Mouse (Mus musculus) stomach, postnatal 0 days (tissue): ENCODE data around the gene Map3k19. TPM values are rescaled to one million over a fixed set of nuclear protein-coding genes. Genes with fewer than 3 reads are reported as not detected.

Experiments
- ATAC-seq: fragments of 200-750 bp; cut with Nextera tagmentation; 2 replicates; pipeline ENCODE4 v1.8.0; 2017; ENCODE audit not compliant: low FRiP score, low TSS enrichment
- DNase-seq: peaks from one replicate; pipeline ENCODE4 v3.0.0-alpha.2; 2016; ENCODE audit warnings: low spot score
- H3K27ac ChIP-seq: fragments of 300-500 bp; sonication (generic); replicated peaks from 2 replicates; pipeline ENCODE4 v1.5.1; 2014; ENCODE audit warnings: mild to moderate bottlenecking, control low read depth
- H3K27me3 ChIP-seq: fragments of 300-500 bp; sonication (generic); 2 replicates; pipeline ENCODE4 v1.6.1; 2014; ENCODE audit warnings: low read length; ENCODE audit not compliant: control insufficient read depth, insufficient read depth
- H3K36me3 ChIP-seq: fragments of 300-500 bp; sonication (generic); 2 replicates; pipeline ENCODE4 v1.6.1; 2014; ENCODE audit warnings: low read length, mixed read lengths; ENCODE audit not compliant: control insufficient read depth, insufficient read depth
- H3K4me1 ChIP-seq: fragments of 300-500 bp; sonication (generic); replicated peaks from 2 replicates; pipeline ENCODE4 v1.6.1; 2014; ENCODE audit warnings: antibody characterized with exemption; ENCODE audit not compliant: control insufficient read depth, insufficient read depth
- H3K4me2 ChIP-seq: fragments of 300-500 bp; sonication (generic); replicated peaks from 2 replicates; pipeline ENCODE4 v1.6.1; 2014; ENCODE audit warnings: low read depth, mild to moderate bottlenecking, control low read depth, moderate library complexity
- H3K4me3 ChIP-seq: fragments of 300-500 bp; sonication (generic); 2 replicates; pipeline ENCODE4 v1.5.1; 2014; ENCODE audit warnings: low read depth, low read length, control low read depth
- H3K9ac ChIP-seq: fragments of 300-500 bp; sonication (generic); 2 replicates; pipeline ENCODE4 v1.6.1; 2014; ENCODE audit warnings: mild to moderate bottlenecking, low read length, control low read depth, mixed read lengths
- H3K9me3 ChIP-seq: fragments of 300-500 bp; sonication (generic); 2 replicates; pipeline ENCODE4 v1.6.1; 2016; ENCODE audit warnings: low read length; ENCODE audit not compliant: control insufficient read depth
- CTCF ChIP-seq: IDR thresholded peaks from 2 replicates; pipeline ENCODE4 v1.5.1; 2016; ENCODE audit warnings: antibody characterized with exemption, low read depth, mild to moderate bottlenecking, moderate library complexity
- EP300 ChIP-seq: optimal IDR thresholded peaks from 2 replicates; pipeline ENCODE3; 2016; ENCODE audit warnings: antibody characterized with exemption
- WGBS: fragments of 180-500 bp; shearing (Covaris S2); extraction: QIAGEN DNeasy Blood & Tissue Kit; methylation state at CpG from one replicate; pipeline ENCODE4 v1.1.7; 2014; 5-methylcytosine and 5-hydroxymethylcytosine counted together
- polyA plus RNA-seq: library from polyadenylated mRNA; unstranded; fragments of >200 nt; fragmentation: Nextera tagmentation; extraction: Ambion mirVana; gene quantifications from 2 replicates; pipeline ENCODE4 v1.2.1, GENCODE M21; 2015

Map3k19 gene
- polyA plus RNA-seq, 1 experiment from 2014 or later: not detected

- WGBS: 74% methylated on average over 4 of the region's 4 CpGs
- Histone ChIP-seq H3K9me3 (no peaks in the 10 kb centered on the region), H3K27me3 (no peaks in the 10 kb centered on the region), H3K4me3 (no peak overlapping the region), H3K36me3 (no peaks in the 10 kb centered on the region), H3K27ac (no peak overlapping the region), H3K9ac (no peak overlapping the region), H3K4me2 (no peak overlapping the region), H3K4me1 (no peaks in the 10 kb centered on the region)
- no peak for ATAC-seq
- TF ChIP-seq EP300 (no peak), CTCF (no peak)
- DNase-seq: no peak
These were observed 18.2 kb downstream of the Map3k19 start for GRCm38 (mm10) chr1:127836619-127837018.

GRCm38 (mm10) chr1:127834202-127834601, 20.6 kb downstream of the Map3k19 start:
- H3K27ac ChIP-seq: no peak overlapping the region
- H3K27me3 ChIP-seq: no peaks in the 10 kb centered on the region
- H3K4me2 ChIP-seq: no peak overlapping the region
- TF ChIP-seq CTCF: no peak
- TF ChIP-seq EP300: no peak
- ATAC-seq (no peak), DNase-seq (no peak)
- H3K9me3 ChIP-seq: no peaks in the 10 kb centered on the region
- no peaks in the 10 kb centered on the region for H3K36me3 ChIP-seq
- H3K4me1 ChIP-seq: no peaks in the 10 kb centered on the region
- 54% methylated on average over 4 of the region's 4 CpGs for WGBS
- no peak overlapping the region for H3K9ac ChIP-seq
- no peak overlapping the region for H3K4me3 ChIP-seq

DNA sequence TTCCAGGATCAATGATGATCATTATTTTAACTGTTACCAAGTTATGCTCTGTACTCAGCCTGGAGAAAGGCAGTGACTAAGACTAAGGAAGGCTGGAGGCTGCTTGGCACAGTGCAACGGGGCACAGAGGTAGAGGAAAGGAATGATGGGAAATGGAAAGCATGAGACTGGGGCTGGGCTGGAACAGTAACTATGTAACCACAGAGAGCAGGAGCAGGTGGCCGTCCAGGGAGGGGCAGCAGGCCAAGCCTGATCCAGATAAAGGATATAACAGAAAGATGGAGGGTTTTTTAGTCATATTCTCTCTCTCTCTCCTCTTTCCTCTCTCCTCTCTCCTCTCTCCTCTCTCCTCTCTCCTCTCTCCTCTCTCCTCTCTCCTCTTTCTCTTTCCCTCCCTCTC, 21.1 kb downstream of the Map3k19 start:
- Histone ChIP-seq H3K4me2 (no peak overlapping the region), H3K27me3 (no peaks in the 10 kb centered on the region), H3K9ac (no peak overlapping the region), H3K4me1 (no peaks in the 10 kb centered on the region), H3K9me3 (no peaks in the 10 kb centered on the region), H3K36me3 (no peaks in the 10 kb centered on the region), H3K4me3 (no peak overlapping the region), H3K27ac (no peak overlapping the region)
- ATAC-seq (no peak), DNase-seq (no peak)
- WGBS: 31% methylated on average over 2 of the region's 2 CpGs
- no peak for TF ChIP-seq CTCF
- TF ChIP-seq EP300: no peak

- no peaks in the 10 kb centered on the region for H3K9me3 ChIP-seq
- no peaks in the 10 kb centered on the region for H3K4me1 ChIP-seq
- TF ChIP-seq CTCF: no peak
- TF ChIP-seq EP300: no peak
- H3K27me3 ChIP-seq: no peaks in the 10 kb centered on the region
- DNase-seq: no peak
- H3K4me3 ChIP-seq: no peak overlapping the region
- no peak overlapping the region for H3K9ac ChIP-seq
- no peak overlapping the region for H3K27ac ChIP-seq
- ATAC-seq: no peak
- 84% methylated on average over 13 of the region's 13 CpGs for WGBS
- no peaks in the 10 kb centered on the region for H3K36me3 ChIP-seq
- no peak overlapping the region for H3K4me2 ChIP-seq
These were observed 24.5 kb downstream of the Map3k19 start for GRCm38 (mm10) chr1:127830215-127830921.

- no peaks in the 10 kb centered on the region for H3K9me3 ChIP-seq
- H3K9ac ChIP-seq: no peak overlapping the region
- DNase-seq (no peak), ATAC-seq (no peak)
- TF ChIP-seq EP300 (no peak), CTCF (peak; percentile 85)
- no peaks in the 10 kb centered on the region for H3K36me3 ChIP-seq
- no peaks in the 10 kb centered on the region for H3K4me1 ChIP-seq
- H3K4me2 ChIP-seq: no peak overlapping the region
- no peaks in the 10 kb centered on the region for H3K27me3 ChIP-seq
- H3K4me3 ChIP-seq: no peak overlapping the region
- whole genome bisulfite sequencing: 15% methylated on average over 2 of the region's 2 CpGs
- H3K27ac ChIP-seq: no peak overlapping the region
These were observed 27.5 kb downstream of the Map3k19 start for GRCm38 (mm10) chr1:127827325-127827724.

- 78% methylated on average over 6 of the region's 6 CpGs for WGBS
- TF ChIP-seq CTCF: no peak
- TF ChIP-seq EP300: no peak
- H3K27ac ChIP-seq: no peak overlapping the region
- H3K4me3 ChIP-seq: no peak overlapping the region
- ATAC-seq: no peak
- H3K4me2 ChIP-seq: no peak overlapping the region
- no peaks in the 10 kb centered on the region for H3K4me1 ChIP-seq
- H3K36me3 ChIP-seq: no peaks in the 10 kb centered on the region
- H3K9me3 ChIP-seq: no peaks in the 10 kb centered on the region
- no peaks in the 10 kb centered on the region for H3K27me3 ChIP-seq
- H3K9ac ChIP-seq: no peak overlapping the region
- no peak for DNase-seq
These were observed 38.5 kb downstream of the Map3k19 start for GRCm38 (mm10) chr1:127816381-127816780.
